Mouse (Mus musculus) neutrophil, adult 59 days (primary cell): ENCODE data around the gene Gm28897. TPM values are rescaled to one million over a fixed set of nuclear protein-coding genes. Genes with fewer than 3 reads are reported as not detected.

Experiments
- total RNA-seq, 2 experiments: library from RNA; stranded (reverse); gene quantifications; 1 replicate in 1 of 2; 2 replicates in 1 of 2; pipeline ENCODE4 v1.2.4; 2023

The Gm28897 gene
- total RNA-seq, result not detected

DNA sequence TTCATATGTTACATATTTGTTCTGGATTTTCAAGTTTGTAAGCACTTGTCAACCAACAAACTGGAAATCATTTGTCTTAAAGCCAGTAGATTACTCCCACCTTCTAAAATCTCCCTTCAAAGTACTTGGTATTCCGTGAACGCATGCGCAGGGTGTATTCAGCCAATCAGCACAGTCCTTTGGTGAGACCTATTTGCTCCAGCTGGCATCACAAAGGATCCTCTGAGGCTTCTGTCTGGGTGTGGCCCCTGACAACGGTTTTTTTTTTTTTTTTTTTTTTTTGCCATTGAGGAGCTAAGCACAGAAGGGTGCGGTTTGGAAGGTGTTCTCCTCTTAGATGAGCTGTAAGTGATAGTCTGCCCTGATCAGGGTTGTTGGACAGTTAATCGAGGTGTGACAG lies at the start of gene Gm28897:
Gene Gm28897 (plus strand): TSS at position 301 of the 400 bp plus-strand sequence.

